In genomic region chr7:3303276-3303781, GRCm38 (mm10) we compare ENCODE assay signal across 8 mouse cellular contexts. TPM values are rescaled to one million over a fixed set of nuclear protein-coding genes. Genes with fewer than 3 reads are reported as not detected.
DNase-seq lines count a peak whose midpoint lies in the region; ATAC-seq and TF ChIP-seq lines count a peak whose summit lies in the region.

No protein-coding gene starts in this region.

- peak; percentile 47 for ATAC-seq in lung, postnatal 0 days

- peaks cover 13% of the 10 kb centered on the region; the same call in 1 of the 2 replicates for H3K27me3 ChIP-seq in lung, postnatal 0 days (replicated peaks; ENCODE audit: insufficient read depth, low read length)

- H3K9me3 ChIP-seq in lung, postnatal 0 days (ENCODE audit: low read length): no peaks in the 10 kb centered on the region

- peaks cover 17% of the 10 kb centered on the region; the same call in 1 of the 2 replicates for H3K4me1 ChIP-seq in lung, postnatal 0 days (ENCODE audit: insufficient read depth, low read depth, low read length)

- no peak for TF ChIP-seq CTCF in lung, postnatal 0 days (IDR thresholded peaks at IDR 0.05)

- H3K9ac ChIP-seq in lung, postnatal 0 days (replicated peaks; ENCODE audit: low read depth): no peak overlapping the region

- no peak overlapping the region for H3K27ac ChIP-seq in lung, postnatal 0 days (ENCODE audit: low read length)

- H3K4me2 ChIP-seq in lung, postnatal 0 days (replicated peaks; ENCODE audit: low read depth, low read length): peak overlapping the region; percentile 54

- DNase-seq in thymus, postnatal 14 days: peak; percentile 32
- DNase-seq in thymus, adult 18-20 months: no peak
- peak; percentile 50 for DNase-seq in cerebellum, adult 9-10 months
- DNase-seq in frontal cortex, postnatal 25 days (ENCODE audit: low spot score in 2 of 2): peak; percentile 53 to 54
- peak; percentile 64 for DNase-seq in layer of hippocampus, adult 9-11 months
- peak; percentile 57 for DNase-seq in lung, postnatal 0 days (ENCODE audit: low spot score)
- DNase-seq in right cerebral cortex, adult 2 months (ENCODE audit: low spot score in 2 of 2): peak; percentile 59 to 64
- no peak for DNase-seq in ovary, postnatal 10 days (ENCODE audit: low spot score)

- H3K36me3 ChIP-seq in lung, postnatal 0 days (ENCODE audit: insufficient read depth, low read length): 0 out of 2 replicates have a peak, but pooled peaks cover 3% of the 10 kb centered on the region

- peak overlapping the region; percentile 31 for H3K4me3 ChIP-seq in lung, postnatal 0 days (ENCODE audit: low read depth, low read length)

- TF ChIP-seq EP300 in lung, postnatal 0 days (IDR thresholded peaks at IDR 0.05): no peak

- 2% methylated on average over 21 of the region's 29 CpGs for WGBS in lung, postnatal 0 days

RNA-seq across cellular contexts. Expression of gene Prkcg, which starts 14.3 kb away (rescaled TPM):
- polyA plus RNA-seq in lung, postnatal 0 days (2015; fragmentation: Nextera tagmentation; extraction: Ambion mirVana): 0.21 and 0.58 TPM in 2 replicates

RNA-seq across cellular contexts. Expression of gene Myadm, which starts 14.4 kb away (rescaled TPM):
- 142 and 144 TPM in 2 replicates for polyA plus RNA-seq in lung, postnatal 0 days (2015; fragmentation: Nextera tagmentation; extraction: Ambion mirVana)

RNA-seq across cellular contexts. Expression of gene Cacng7, which starts 29.4 kb away (rescaled TPM):
- 0.25 and 0.48 TPM in 2 replicates for polyA plus RNA-seq in lung, postnatal 0 days (2015; fragmentation: Nextera tagmentation; extraction: Ambion mirVana)

RNA-seq across cellular contexts. Expression of gene Nlrp12, which starts 53.8 kb away (rescaled TPM):
- 0.19 and 0.21 TPM in 2 replicates for polyA plus RNA-seq in lung, postnatal 0 days (2015; fragmentation: Nextera tagmentation; extraction: Ambion mirVana)

Comparison
In these comparisons a context has a peak if more than half of its experiments do, and no peak if none do; other contexts are left out.
1. DNase-seq: peak in thymus, postnatal 14 days (single experiment), cerebellum, adult 9-10 months (single experiment), frontal cortex, postnatal 25 days (2 of 2), layer of hippocampus, adult 9-11 months (single experiment), lung, postnatal 0 days (single experiment) and right cerebral cortex, adult 2 months (2 of 2); none in thymus, adult 18-20 months (0 of 2) and ovary, postnatal 10 days (single experiment).